In the genomic region with DNA sequence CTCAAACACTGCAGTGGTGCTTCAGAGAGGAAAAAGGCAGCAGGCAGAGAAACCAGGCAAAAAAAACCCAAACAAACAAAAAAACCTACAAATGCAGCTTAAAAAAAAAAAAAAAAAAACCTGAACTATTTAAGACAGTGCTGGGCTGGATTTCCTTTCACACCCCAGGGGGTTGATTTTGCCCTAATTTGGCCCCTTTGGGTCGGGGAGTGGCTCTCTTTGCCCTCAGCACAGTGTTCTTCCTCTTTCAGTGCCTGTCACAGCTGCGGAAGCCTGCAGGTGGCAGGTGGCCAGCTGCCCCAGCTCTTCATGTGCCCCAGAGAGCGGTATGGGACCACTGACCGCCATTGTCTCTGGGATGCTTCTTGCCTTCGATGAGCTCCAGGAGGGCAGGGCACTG, we compare ENCODE assay signal across 13 mouse cellular contexts. TPM values are rescaled to one million over a fixed set of nuclear protein-coding genes. Genes with fewer than 3 reads are reported as not detected.
DNase-seq lines count a peak whose midpoint lies in the region; ATAC-seq and TF ChIP-seq lines count a peak whose summit lies in the region.
"Had no signal": no experiment of that assay in that cellular context is flagged by ENCODE, and none has a peak within 500 bp of the region (broad histone marks: within the 10 kb centered on the region; RNA-seq: fewer than 3 reads in every experiment).

No protein-coding gene starts in this region.

- H3K4me1 ChIP-seq in lung, postnatal 0 days (ENCODE audit: insufficient read depth, low read depth, low read length): no peaks in the 10 kb centered on the region; the same call in 1 of the 2 replicates

- no peak for TF ChIP-seq EP300 in lung, postnatal 0 days (IDR thresholded peaks at IDR 0.05)

- no peaks in the 10 kb centered on the region for H3K36me3 ChIP-seq in lung, postnatal 0 days (ENCODE audit: insufficient read depth, low read length)

- H3K9me3 ChIP-seq in lung, postnatal 0 days (ENCODE audit: low read length): no peaks in the 10 kb centered on the region
- H3K9me3 ChIP-seq: embryonic facial prominence, embryonic 15.5 days; midbrain, embryonic 12.5 days had no signal

- peak; percentile 26 to 36 for DNase-seq in cerebellum, postnatal 10 days
- DNase-seq in cerebellum, adult 11-12 months: no peak
- peak; percentile 59 for DNase-seq in lung, postnatal 25 days (ENCODE audit: low spot score)
- DNase-seq in lung, postnatal 0 days (ENCODE audit: low spot score): no peak
- DNase-seq in skeletal muscle tissue, adult 2 months (ENCODE audit: low read depth, low spot score): peak; percentile 51
- no peak for DNase-seq in right cerebral cortex, adult 2 months (ENCODE audit: low spot score in 2 of 2)
- no peak for DNase-seq in ovary, adult 18-20 months (ENCODE audit: low spot score)
- no peak for DNase-seq in left cerebral cortex, postnatal 36 days (ENCODE audit: low spot score in 2 of 2)
- DNase-seq: gastrocnemius, postnatal 10 days had no signal

- no peak for ATAC-seq in lung, postnatal 0 days

- intact Hi-C loops in left cerebral cortex, postnatal 36 days (cut with DNase I): loop anchor here (10.0 kb wide), 1 partner anchor 55 kb away; a partner anchor contains a TSS

- H3K4me2 ChIP-seq in lung, postnatal 0 days (replicated peaks; ENCODE audit: low read depth, low read length): no peak overlapping the region
- H3K4me2 ChIP-seq: embryonic facial prominence, embryonic 15.5 days; midbrain, embryonic 12.5 days had no signal

- no peak overlapping the region for H3K27ac ChIP-seq in lung, postnatal 0 days (ENCODE audit: low read length)
- H3K27ac ChIP-seq: embryonic facial prominence, embryonic 15.5 days; midbrain, embryonic 12.5 days had no signal

- H3K9ac ChIP-seq in lung, postnatal 0 days (replicated peaks; ENCODE audit: low read depth): no peak overlapping the region
- H3K9ac ChIP-seq: embryonic facial prominence, embryonic 15.5 days; midbrain, embryonic 12.5 days had no signal

- TF ChIP-seq CTCF in lung, postnatal 0 days (IDR thresholded peaks at IDR 0.05): no peak

- 68% methylated on average over 5 of the region's 5 CpGs for WGBS in lung, postnatal 0 days

- H3K4me3 ChIP-seq in lung, postnatal 0 days (ENCODE audit: low read depth, low read length): no peak overlapping the region
- H3K4me3 ChIP-seq: embryonic facial prominence, embryonic 15.5 days; midbrain, embryonic 12.5 days had no signal

- no peaks in the 10 kb centered on the region for H3K27me3 ChIP-seq in lung, postnatal 0 days (replicated peaks; ENCODE audit: insufficient read depth, low read length)
- H3K27me3 ChIP-seq: embryonic facial prominence, embryonic 15.5 days; midbrain, embryonic 12.5 days had no signal

RNA-seq across cellular contexts. Expression of a gene that starts 6.7 kb away (rescaled TPM):
- polyA plus RNA-seq in lung, postnatal 0 days (2015; fragmentation: Nextera tagmentation; extraction: Ambion mirVana): 10.7 and 11.5 TPM in 2 replicates
- 10 to 100 TPM; 36.3 to 45.0 TPM for total RNA-seq in left cerebral cortex, postnatal 36 days (2021)

RNA-seq across cellular contexts. Expression of a gene that starts 21.9 kb away (rescaled TPM):
- polyA plus RNA-seq in lung, postnatal 0 days (2015; fragmentation: Nextera tagmentation; extraction: Ambion mirVana): not detected in 2 replicates
- total RNA-seq in left cerebral cortex, postnatal 36 days (2021): not detected
- total RNA-seq: gastrocnemius, postnatal 10 days; liver, adult 2 months had no signal
- polyA plus RNA-seq: embryonic facial prominence, embryonic 15.5 days; intestine, embryonic 14.5 days; liver, adult 2 months had no signal

RNA-seq across cellular contexts. Expression of a gene that starts 52.4 kb away (rescaled TPM):
- not detected in 2 replicates for polyA plus RNA-seq in lung, postnatal 0 days (2015; fragmentation: Nextera tagmentation; extraction: Ambion mirVana)
- total RNA-seq in left cerebral cortex, postnatal 36 days (2021): not detected
- total RNA-seq: gastrocnemius, postnatal 10 days; liver, adult 2 months had no signal
- polyA plus RNA-seq: embryonic facial prominence, embryonic 15.5 days; intestine, embryonic 14.5 days; liver, adult 2 months; midbrain, embryonic 12.5 days had no signal

RNA-seq across cellular contexts. Expression of a gene that starts 55.6 kb away (rescaled TPM):
- polyA plus RNA-seq in lung, postnatal 0 days (2015; fragmentation: Nextera tagmentation; extraction: Ambion mirVana): 17.5 and 18.3 TPM in 2 replicates
- total RNA-seq in left cerebral cortex, postnatal 36 days (2021): 10 to 100 TPM; 15.0 to 18.1 TPM

RNA-seq across cellular contexts. Expression of a gene that starts 55.8 kb away (rescaled TPM):
- 156 and 164 TPM in 2 replicates for polyA plus RNA-seq in lung, postnatal 0 days (2015; fragmentation: Nextera tagmentation; extraction: Ambion mirVana)
- total RNA-seq in left cerebral cortex, postnatal 36 days (2021): 10 to 100 TPM; 61.2 to 66.2 TPM

Comparison
In these comparisons a context has a peak if more than half of its experiments do, and no peak if none do; other contexts are left out.
1. DNase-seq: peak in cerebellum, postnatal 10 days (2 of 2), lung, postnatal 25 days (single experiment) and skeletal muscle tissue, adult 2 months (single experiment); none in cerebellum, adult 11-12 months (single experiment), lung, postnatal 0 days (single experiment), right cerebral cortex, adult 2 months (0 of 2), ovary, adult 18-20 months (single experiment) and left cerebral cortex, postnatal 36 days (0 of 2).